Mouse (Mus musculus): Measurements from ENCODE around the gene Tmem69. TPM values are rescaled to one million over a fixed set of nuclear protein-coding genes. Genes with fewer than 3 reads are reported as not detected.

Gene Tmem69
- total RNA-seq, 2 experiments from 2014 or later = 8.8 to 10.1 TPM

Other genes with a start within 250 kb of the Tmem69 start
- 100 to 1,000 TPM; 103 to 114 TPM for gene Mast2, start 91.8 kb downstream of the Tmem69 start, total RNA-seq (2021)
- gene Ipp, start 48.4 kb downstream of the Tmem69 start, total RNA-seq (2021) = 10 to 100 TPM; 18.4 to 21.6 TPM
- 10 to 100 TPM; 35.7 to 43.6 TPM for gene Gpbp1l1, start 1.7 kb upstream of the Tmem69 start, total RNA-seq (2021)
- 1 to 10 TPM; 5.3 to 6.3 TPM for gene Ccdc17, start 40.7 kb upstream of the Tmem69 start, total RNA-seq (2021)
- 10 to 100 TPM; 26.9 to 34.8 TPM for gene Nasp, start 72.0 kb upstream of the Tmem69 start, total RNA-seq (2021)
- 100 to 1,000 TPM; 380 to 465 TPM for gene Akr1a1, start 95.7 kb upstream of the Tmem69 start, total RNA-seq (2021)
- 100 to 1,000 TPM; 135 to 160 TPM for gene Prdx1, start 129.6 kb upstream of the Tmem69 start, total RNA-seq (2021)
- gene Mmachc, start 152.5 kb upstream of the Tmem69 start, total RNA-seq (2021) = 10 to 100 TPM; 17.5 TPM
- 1 to 10 TPM; 4.6 to 5.1 TPM for gene Ccdc163, start 152.6 kb upstream of the Tmem69 start, total RNA-seq (2021)
- gene Tesk2, start 165.0 kb upstream of the Tmem69 start, total RNA-seq (2021) = 1 to 10 TPM; 4.8 to 5.4 TPM